Mouse (Mus musculus) kidney, adult 9 months (tissue): ENCODE data around the gene Dmbt1.
"Not testable (repeated sequence)": the region's sequence is repeated elsewhere in the genome, so short reads cannot be mapped to it uniquely, and the experiment has no call there.

Experiments used
- DNase-seq: peaks from one replicate; pipeline ENCODE4 v3.0.0; 2022

Dmbt1 gene

DNA sequence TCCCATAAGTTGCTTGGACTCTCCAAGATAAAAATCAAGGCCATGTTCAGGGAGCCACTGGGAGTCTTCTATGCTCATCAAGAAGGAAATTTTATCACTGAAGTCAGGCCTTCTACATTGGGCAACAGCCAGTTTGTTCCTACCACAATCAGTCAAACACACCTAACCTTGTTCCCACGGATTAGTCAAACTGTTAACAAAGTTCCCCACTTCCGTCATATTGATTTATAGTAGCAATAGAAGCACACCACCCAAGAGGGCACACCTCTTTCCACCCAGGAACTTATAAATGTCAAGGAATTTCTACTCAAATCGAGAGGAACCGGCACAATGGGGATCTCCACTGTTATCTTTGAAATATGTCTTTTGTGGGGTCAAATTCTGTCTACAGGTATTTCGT lies at the start of gene Dmbt1:
Gene Dmbt1 (plus strand): TSS at position 299 of the 400 bp plus-strand sequence.
- DNase-seq: no peak

DNA sequence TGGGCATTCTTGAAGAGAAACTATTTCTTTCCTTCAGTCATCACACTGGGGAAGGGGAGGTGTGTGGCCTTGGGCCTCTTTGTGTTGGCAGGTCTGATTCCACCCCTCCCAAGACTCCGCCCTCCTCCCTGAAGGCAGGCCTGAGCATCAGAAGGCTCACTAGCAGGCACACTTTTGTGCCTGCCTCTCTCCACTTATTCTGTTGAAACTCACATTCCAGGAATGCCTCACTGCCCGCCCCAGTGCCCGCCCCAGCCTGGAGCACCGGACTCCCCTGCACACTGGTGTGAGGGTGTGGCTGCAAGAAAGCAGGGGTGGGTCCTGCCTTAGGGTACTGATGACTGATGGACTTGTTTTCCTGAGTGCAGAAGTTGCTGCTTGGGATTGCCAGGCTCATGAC lies 49.5 kb upstream of the Dmbt1 start:
- DNase-seq: peak; percentile 30

DNA sequence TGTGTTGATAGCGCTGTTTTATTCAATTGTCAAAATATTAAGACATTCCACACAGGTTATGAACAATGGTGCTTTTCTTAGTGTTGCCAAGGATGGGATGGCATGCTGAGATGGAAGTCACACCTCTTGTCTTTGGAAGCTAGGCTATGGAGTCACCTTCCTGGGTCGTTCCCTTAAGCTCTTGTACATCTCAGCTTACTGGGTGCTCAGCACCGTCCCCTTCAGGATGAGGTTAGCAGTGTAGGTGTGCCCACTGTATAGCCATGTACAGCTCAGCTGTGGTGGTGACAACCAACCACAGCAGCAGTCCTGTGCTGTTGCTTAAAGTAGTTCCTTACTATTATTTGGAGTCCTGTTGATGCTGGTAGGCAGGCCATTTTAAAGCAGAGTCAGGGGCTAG lies 49.0 kb upstream of the Dmbt1 start:
- no peak for DNase-seq

DNA sequence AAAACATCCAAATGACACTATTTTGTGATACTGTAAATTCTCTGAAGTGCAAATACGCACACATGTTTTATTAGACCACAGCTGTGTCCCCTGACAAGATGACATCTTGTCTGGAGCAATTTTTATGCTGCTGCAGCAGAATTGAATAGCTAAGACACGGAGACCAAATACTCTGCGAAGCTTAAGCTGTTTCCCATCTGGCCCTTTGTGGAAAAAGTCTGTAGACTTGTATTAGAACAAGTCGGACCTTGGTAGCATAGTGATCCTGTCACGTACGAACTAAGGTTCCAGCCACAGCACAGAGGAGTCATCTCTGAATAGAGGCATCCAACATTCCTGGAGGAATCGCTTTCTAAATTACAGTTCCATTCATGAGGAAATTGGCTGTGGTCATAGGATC lies 47.6 kb upstream of the Dmbt1 start:
- DNase-seq: no peak

DNA sequence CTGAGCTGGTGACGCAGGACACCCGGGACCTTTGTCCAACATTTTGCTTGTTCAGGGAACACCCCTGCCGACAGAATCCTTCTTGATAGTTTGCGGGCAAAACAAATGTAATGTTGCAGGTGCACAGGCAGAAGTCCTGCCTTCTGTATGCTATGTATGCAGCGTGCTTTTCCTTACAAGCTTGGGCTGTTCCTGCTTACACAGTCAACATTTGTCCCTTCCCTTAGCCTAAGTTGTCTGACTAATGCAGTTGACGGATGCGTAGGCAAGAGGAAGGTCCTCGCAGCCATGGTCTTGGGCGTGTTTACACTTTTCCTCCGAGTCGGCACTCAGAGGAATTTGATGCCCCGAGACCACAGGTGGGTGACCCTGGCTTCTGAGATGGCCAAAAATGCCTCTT lies 46.7 kb upstream of the Dmbt1 start:
- no peak for DNase-seq

DNA sequence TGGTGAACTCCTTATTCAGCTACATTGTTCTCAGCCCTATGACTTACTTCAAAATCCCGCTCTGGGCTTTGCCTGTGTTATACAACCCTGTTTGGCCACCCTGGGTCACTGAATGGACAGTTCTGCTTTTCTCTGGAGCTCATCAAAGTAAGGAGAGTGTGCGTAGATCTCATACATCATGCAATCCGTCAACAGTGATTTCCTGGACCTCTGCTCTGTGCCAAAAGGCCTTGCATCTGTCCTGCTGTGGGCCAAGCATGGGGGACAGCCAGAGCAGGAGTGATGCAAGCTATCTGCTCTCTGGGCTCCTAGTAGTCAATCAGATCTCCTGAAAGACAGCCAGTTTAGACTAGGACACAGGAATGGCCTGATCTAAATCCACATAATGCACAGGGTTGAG lies 46.1 kb upstream of the Dmbt1 start:
- no peak for DNase-seq

DNA sequence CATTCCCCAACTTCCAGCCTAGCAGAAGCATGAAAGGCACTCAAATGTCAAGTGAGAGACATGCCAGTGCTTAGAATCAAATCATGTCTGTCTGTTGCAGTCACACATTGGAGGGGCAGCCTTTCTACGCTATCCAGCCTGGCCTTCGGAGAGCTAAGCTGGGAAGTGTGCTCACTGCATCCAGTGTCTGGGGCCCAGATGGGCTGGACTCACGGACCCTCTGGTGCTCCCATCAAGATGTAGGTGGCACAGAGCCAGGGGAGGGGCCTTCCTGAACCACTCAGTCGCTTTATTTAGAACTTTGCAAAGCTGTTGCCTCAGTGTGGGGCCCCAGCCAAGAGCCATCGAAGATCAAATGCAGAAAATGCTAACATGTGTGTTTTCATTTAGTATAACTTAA lies 43.7 kb upstream of the Dmbt1 start:
- no peak for DNase-seq

DNA sequence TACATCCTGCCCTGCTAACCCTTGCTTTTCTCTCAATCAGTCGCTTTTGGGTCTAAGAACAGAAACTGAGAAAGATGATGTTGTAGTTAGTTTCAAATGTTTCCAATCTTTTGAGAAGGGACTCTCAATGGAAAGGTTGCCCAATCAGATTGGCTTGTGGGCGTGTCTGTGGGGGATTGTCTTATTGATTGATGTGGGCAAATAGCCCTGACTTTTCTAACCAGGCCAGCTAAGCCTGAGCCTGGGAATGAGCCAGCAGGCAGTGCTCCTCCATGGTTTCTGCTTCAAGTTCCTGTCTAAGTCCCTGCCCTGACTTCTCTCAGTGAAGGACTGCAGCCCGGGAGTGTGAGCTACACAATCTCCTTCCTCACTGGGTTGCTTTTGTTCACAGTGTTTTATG lies 42.5 kb upstream of the Dmbt1 start:
- DNase-seq: no peak

DNA sequence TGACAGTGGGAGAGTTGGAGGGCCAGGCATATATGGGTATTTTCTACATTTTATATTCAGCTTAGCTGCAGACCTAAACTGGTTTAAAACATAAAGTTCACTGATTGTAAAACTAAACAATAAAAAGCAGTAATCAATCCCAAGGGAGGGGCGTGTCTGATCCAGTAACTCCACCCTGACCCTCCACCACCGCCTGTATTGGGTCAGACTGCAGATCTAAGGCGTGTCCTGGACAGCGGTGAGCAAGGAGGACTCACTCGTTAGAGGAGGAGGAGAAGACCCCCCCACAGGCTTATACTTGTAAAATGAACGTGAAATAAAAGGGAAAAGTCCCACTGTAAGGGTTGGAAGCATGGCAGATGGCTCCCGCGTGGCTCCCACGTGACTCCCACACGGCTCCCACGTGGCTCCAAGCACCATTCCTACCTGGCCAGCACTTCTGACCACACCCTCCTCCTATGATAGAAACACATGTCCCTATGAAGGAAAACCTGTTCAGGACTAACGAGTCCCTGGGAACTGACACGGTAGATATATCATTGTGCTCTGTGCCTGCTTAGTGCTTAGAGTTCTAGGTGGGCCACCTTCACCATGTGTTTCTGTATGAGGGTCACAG lies 40.6 kb upstream of the Dmbt1 start:
- no peak for DNase-seq

DNA sequence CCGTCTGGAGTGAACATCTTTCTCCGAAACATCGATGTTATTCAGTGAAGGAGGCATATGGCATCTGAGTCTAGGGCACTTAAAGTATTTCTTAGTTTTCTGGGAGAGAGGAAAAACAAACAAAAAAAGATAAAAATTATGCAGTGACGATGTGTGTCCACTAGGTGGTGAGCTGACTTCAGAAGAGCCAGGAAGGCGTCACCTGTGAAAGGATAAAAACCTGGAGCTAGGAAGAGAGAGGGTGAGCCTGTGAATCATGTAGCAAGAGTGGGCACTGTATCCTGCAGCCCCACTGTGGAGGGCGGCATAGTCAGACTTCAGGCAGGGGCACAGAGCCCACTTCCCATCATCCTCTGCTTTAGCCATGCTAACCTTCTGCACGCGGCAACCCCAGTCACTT lies 37.9 kb upstream of the Dmbt1 start:
- DNase-seq: peak; percentile 30

DNA sequence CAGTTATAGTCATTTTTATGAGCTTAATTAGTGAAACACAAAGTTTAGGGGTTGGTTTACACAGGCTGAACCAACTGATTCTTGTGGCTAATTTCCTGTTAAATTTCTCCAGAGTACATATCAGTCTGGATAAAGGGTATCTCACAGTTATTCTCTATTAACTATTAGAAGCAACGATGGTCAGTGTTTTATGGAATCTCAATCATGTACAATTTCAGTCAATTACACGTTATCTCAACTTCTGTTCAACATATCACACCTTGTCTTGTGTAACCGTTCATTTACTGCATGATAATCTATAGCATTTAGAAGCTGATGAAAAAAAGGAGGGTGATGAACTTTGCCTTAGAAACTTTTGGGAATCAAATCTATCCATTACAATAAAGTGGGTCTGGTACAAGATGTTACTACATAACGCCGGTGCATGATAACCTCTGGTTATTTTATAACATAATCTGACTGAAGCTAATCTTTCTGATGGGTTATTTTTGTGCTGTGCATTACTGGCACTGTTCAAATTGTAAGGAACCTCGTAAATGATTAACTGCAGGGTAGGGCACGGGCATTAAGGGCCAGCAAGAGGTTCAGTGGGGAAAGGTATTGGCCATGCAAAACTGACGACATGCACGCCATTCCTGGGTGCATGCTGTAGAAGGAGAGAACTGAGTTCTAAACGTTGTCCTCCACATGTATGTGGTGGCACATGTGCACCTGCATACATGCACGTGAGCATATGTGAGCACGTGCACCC lies 29.7 kb upstream of the Dmbt1 start:
- no peak for DNase-seq

DNA sequence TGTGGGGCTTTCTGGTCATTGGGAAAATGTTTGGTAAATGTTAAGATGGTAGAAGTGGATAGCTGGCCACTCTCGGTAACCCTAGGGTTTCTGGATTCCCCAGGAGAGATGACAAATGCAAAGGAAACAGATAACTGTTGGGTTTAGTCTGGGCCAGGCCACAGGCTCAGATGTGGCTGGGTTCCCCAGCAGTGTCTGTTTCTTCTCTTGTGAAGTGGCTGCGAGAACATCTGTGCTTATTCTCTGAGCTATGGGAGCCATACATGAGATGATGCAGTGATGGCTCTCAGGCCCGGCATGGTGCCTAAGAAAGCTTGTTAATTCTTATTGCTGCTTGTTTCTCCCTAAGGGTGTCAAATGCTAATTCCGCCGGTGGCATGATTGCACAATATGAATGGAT lies 27.8 kb upstream of the Dmbt1 start:
- no peak for DNase-seq

DNA sequence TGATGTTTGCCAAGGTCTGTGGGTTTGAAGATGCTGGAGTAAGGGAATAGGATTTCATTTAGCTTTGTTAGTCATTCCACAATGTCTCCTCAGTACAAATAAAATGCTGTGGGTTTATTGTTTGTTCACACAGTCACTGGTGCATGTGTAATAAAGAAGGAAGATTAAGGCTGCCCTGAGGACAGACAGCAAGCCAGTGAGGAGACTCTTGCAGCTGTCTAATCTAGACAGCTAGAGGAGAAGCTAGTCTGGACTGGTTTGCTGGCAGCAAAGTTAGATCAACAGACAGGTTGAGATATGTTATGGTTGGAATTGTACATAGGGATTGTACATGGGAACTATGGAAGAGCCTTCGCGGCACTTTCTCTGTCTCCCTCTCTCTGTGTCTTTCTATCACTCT lies 24.6 kb upstream of the Dmbt1 start:
- DNase-seq: no peak

DNA sequence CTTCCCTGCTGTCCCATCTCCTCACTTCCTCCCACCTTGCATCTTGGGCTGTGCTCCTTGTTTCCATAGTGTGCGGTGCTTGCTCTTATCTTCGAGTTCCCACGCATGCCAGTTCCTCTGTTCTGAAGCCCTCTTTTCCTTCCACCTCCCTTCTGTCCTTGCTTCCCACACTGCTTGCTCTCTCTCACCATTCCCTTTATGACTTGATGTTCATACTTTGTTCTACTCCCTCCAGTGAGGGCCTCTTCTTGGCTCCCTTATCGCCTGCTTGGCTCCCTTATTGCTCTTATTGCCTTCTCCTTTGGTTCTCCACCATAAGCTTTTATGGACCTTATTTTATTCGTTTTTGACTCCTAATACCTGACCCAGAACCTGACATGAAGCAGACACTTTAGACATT lies 22.7 kb upstream of the Dmbt1 start:
- DNase-seq: no peak

DNA sequence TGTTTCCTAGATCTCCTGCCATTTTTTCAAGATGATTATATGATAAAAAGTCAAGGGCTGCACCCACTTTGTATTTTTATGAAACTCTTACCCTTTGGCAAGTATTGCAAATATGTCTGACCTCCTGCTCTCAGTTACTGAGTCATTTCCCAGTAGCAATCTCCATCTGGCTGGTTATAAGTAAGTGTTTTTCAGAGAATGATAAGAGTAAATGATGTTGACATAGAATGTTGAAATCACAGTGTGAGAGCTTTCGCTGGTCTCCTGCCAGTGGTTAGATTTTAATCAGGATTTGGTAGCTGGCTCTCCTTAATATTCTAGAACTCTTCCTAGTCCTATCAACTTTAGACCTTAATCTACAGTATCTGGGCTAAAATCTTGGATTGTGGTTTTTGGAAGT lies 20.0 kb upstream of the Dmbt1 start:
- DNase-seq: no peak

DNA sequence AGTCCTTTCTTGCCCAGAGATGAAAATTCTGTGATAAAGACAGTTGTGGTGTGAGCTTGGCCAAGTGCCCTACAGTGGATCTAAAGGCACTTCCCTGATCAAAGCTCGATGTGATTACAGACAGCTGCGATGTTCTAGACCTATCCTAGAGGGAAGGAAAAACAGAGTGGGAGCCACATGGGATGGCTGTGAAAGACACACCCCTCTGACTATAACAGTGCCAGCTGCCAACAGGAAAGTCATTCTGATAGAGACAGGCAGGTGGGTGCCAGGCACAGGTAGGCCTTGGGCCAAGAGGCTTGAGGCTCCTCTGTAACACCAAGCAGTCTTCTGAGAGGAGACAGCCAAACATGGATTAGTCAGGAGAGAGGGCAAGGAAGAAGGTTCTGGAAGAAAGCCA lies 12.7 kb upstream of the Dmbt1 start:
- DNase-seq: no peak

DNA sequence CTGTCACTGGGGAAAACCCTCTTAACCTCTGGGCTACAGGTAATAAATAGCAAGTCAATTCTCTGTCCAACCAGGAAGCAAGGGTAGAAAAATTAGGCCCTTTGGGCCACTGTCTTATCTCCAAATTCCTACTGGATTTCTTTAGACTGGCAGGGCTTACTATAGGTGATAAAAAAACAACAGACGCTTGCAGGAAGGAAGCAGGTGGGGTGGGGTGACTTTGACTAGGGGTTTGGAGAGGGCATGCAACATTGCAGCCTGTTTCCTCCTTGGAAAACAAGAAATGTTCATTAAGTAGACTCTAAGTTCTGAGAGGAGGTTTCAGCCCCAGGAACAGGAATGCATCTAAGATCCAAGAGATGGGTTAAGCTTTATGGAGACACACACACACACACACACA lies 7.0 kb upstream of the Dmbt1 start:
- no peak for DNase-seq

DNA sequence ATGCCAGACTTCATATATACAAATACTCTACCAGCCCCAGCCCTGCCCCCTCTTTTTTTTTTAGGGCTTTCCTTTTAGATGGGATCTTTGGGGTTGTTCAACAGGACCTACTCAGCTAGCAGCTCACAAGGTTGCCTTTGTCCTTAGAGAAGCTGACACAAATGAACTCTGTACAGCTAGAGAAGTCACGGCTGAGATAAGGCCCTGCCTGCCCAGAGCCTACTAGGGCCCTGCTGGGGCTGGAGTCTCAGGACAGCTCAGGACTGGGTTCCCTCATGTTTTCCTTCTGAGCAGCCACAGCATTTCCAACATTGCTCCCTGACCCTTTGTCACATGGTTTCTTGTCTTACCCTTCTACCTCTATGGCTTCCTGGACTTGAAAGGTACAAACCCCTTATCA lies 4.3 kb upstream of the Dmbt1 start:
- DNase-seq: no peak

DNA sequence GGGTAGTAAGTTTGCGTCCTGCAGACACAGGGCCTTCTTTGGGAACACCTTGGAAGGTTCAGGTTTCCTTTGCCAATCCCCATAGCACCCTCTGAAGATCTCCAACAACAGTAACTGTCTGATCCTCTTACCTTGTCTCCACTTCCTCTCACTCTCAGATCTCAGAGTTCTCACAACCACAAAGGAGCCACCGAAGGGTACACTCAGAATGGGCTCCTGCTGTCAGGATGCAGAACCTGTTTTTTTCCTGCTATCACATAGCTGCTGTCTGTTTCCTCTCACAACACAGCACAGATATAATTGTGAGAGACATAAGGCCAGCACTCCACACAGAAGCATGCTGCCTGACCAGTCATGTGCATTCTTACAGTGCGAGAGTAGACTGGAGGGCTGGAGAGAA lies 4.5 kb downstream of the Dmbt1 start:
- no peak for DNase-seq

DNA sequence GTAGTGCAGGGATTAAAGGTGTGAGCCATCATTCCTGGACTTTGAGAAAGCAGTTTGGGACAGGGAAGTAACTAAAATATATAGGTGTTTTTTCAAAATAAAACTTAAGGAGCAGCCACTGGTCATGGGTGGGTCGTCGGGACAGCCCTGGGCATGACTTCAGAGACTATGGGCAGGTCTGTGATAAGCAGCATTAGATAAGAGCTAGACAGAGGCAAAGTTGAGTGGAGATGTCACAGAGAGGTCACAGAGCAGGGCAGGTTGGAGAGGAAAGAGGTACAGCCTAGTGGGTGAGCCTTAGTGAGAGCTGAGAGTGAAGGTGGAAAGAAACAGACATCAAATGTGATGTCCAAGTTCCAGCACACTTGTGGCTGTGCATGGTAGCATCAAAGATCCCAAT lies 5.2 kb downstream of the Dmbt1 start:
- DNase-seq: no peak

DNA sequence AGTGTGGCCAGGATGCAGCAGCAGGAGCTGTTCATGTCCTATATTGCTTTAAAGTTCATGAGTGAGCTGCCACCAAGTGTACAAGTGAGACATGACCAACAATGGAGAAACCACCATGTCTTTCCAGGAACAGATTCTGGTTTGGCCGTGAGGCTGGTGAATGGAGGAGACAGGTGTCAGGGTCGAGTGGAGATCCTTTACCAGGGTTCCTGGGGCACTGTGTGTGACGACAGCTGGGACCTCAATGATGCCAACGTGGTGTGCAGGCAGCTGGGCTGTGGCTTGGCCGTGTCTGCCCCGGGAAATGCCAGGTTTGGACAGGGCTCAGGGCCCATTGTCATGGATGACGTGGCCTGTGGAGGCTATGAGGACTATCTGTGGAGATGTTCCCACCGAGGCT lies 8.9 kb downstream of the Dmbt1 start:
- not testable (repeated sequence) for DNase-seq

DNA sequence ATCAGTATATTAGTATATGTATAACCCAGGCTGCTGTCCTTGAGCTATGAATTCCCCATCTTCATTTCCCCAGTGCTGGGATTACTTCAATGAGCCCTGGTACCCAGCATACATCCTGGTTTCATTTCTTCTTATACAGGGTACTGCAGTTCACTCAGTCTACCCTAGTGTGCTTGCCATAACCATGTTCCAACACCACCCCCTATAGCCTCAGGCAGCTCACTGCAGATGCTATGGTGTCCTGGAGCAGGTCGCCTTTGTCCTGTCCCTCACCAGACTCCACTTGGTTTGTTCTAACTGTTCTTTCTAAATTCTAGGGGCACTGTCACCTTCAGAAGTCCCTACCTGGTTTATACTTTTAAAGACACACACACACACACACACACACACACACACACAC lies 10.8 kb downstream of the Dmbt1 start:
- DNase-seq: no peak

DNA sequence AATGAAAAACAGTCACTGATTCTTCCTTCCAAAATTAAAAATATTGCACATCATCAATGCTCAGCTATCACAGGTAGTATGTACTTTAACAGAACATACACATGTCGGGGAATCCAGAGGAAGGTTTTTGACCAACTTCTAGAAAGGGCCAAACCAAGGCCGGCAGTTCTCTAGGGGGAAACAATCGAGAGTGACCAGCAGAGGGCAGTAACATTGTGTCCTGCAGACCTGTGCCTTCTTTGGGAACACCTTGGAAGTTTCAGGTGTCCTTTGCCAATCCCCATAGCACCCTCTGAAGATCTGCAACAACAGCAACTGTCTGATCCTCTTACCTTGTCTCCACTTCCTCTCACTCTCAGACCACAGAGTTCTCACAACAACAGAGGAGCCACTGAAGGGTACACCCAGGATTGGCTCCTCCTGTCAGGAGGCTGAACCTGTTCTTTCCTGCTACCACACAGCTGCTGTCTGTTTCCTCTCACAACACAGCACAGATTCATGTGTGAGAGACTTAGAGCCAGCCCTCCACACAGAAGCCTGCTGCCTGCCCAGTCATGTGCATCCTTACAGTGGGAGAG lies 13.5 kb downstream of the Dmbt1 start:
- peak; percentile 2 for DNase-seq

DNA sequence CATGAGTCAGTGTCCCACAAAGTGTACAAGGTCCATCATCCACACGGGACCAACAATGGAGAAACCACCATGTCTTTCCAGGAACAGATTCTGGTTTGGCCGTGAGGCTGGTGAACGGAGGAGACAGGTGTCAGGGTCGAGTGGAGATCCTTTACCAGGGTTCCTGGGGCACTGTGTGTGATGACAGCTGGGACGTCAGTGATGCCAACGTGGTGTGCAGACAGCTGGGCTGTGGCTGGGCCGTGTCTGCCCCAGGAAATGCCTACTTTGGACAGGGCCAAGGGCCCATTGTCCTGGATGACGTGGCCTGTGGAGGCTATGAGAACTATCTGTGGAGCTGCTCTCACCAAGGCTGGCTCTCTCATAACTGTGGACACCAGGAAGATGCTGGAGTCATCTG lies 18.0 kb downstream of the Dmbt1 start:
- not testable (repeated sequence) for DNase-seq
